9 mouse cellular contexts compared by ENCODE assay signal in the genomic region with DNA sequence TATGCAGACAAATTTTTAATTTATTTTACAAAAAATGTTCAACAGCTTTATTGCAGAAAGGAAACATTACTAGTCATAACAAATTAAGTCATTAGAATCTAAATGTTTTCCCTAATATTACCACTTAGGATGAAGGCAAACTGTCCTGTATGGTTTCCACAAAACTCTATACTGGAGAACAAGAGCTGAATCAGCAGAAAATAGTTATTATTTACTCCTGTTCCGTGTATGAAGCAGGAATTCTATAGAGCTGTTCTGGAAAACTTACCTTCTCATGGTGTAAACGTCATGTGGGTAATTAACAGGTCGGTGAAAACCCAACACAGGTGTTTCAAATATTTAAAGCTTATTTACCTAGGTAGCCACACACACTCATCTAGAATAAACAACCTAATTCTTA. TPM values are rescaled to one million over a fixed set of nuclear protein-coding genes. Genes with fewer than 3 reads are reported as not detected.
DNase-seq lines count a peak whose midpoint lies in the region; ATAC-seq and TF ChIP-seq lines count a peak whose summit lies in the region.
"Had no signal": no experiment of that assay in that cellular context is flagged by ENCODE, and none has a peak within 500 bp of the region (broad histone marks: within the 10 kb centered on the region; RNA-seq: fewer than 3 reads in every experiment).

No protein-coding gene starts in this region.

- no peak overlapping the region for H3K27ac ChIP-seq in heart, embryonic 11.5 days (ENCODE audit: low read depth, low read length)
- no peak overlapping the region for H3K27ac ChIP-seq in ES-E14 (ENCODE audit: insufficient read depth, low read depth, low read length, poor library complexity, severe bottlenecking)
- no peak overlapping the region for H3K27ac ChIP-seq in hindbrain, embryonic 13.5 days
- peak overlapping the region; percentile 66 for H3K27ac ChIP-seq in macrophage

- no peaks in the 10 kb centered on the region for H3K27me3 ChIP-seq in heart, embryonic 11.5 days (ENCODE audit: control insufficient read depth, insufficient read depth, low read length)
- no peaks in the 10 kb centered on the region for H3K27me3 ChIP-seq in hindbrain, embryonic 13.5 days

- in situ Hi-C loops in ES-E14 (cut with MboI; ENCODE audit: low sequenced_read_pairs in 2 of 2, unreplicated experiment in 2 of 2): no loop called here

- peaks cover 66% of the 10 kb centered on the region for H3K79me2 ChIP-seq in macrophage (ENCODE audit: inconsistent target)

- WGBS in heart, embryonic 11.5 days (ENCODE audit: insufficient replicate concordance): 16% methylated on average over 3 of the region's 3 CpGs
- 19% methylated on average over 3 of the region's 3 CpGs for WGBS in hindbrain, embryonic 13.5 days
- WGBS in macrophage (ENCODE audit: missing documents): 44% methylated on average over 3 of the region's 3 CpGs

- no peak for DNase-seq in heart, adult 9 months (ENCODE audit: low spot score in 2 of 2)
- no peak for DNase-seq in ES-E14 (ENCODE audit: low read depth, low spot score)
- DNase-seq in ovary, postnatal 36 days (ENCODE audit: low spot score): no peak
- DNase-seq: right cerebral cortex, postnatal 4 days had no signal

- peak overlapping the region; percentile 96; the same call in 1 of the 2 replicates for H3K9ac ChIP-seq in heart, embryonic 11.5 days (ENCODE audit: low read depth, low read length)
- peak overlapping the region; percentile 48; the same call in 1 of the 2 replicates for H3K9ac ChIP-seq in ES-E14 (ENCODE audit: insufficient read depth, low read depth, low read length, poor library complexity, severe bottlenecking)
- H3K9ac ChIP-seq in hindbrain, embryonic 13.5 days: no peak overlapping the region

- no peaks in the 10 kb centered on the region for H3K9me3 ChIP-seq in heart, embryonic 11.5 days (replicated peaks; ENCODE audit: control insufficient read depth, low read length)
- no peaks in the 10 kb centered on the region for H3K9me3 ChIP-seq in ES-E14 (ENCODE audit: control insufficient read depth, insufficient read depth, low read depth, low read length)
- H3K9me3 ChIP-seq in hindbrain, embryonic 13.5 days: no peaks in the 10 kb centered on the region

- peak overlapping the region; percentile 69 for H3K4me3 ChIP-seq in heart, embryonic 11.5 days (ENCODE audit: low read depth, low read length)
- H3K4me3 ChIP-seq in ES-E14 (ENCODE audit: insufficient read depth in 1 of 2, low read depth in 1 of 2, low read length in 2 of 2, poor library complexity in 1 of 2, severe bottlenecking in 1 of 2) (peak overlapping the region; percentile 97 to 100), macrophage (ENCODE audit: inconsistent target) (peak overlapping the region; percentile 57)
- peak overlapping the region; percentile 86 for H3K4me3 ChIP-seq in hindbrain, embryonic 13.5 days

- H3K4me1 ChIP-seq in heart, embryonic 11.5 days (ENCODE audit: control insufficient read depth, insufficient read depth, low read length): 0 out of 2 replicates have a peak, but pooled peaks cover 4% of the 10 kb centered on the region
- peaks cover 0 to 3% of the 10 kb centered on the region in 2 experiments; a peak in 1 of 4 replicates for H3K4me1 ChIP-seq in ES-E14 (ENCODE audit: control insufficient read depth in 2 of 2, insufficient read depth in 2 of 2, low read length in 2 of 2, poor library complexity in 1 of 2)
- H3K4me1 ChIP-seq in hindbrain, embryonic 13.5 days (replicated peaks): peaks cover 18% of the 10 kb centered on the region

- no peak for ATAC-seq in heart, embryonic 11.5 days (replicated peaks; ENCODE audit: insufficient number of reproducible peaks, low FRiP score, low TSS enrichment)
- no peak for ATAC-seq in hindbrain, embryonic 13.5 days (ENCODE audit: low FRiP score)
- ATAC-seq in granulocyte monocyte progenitor cell, adult 5-6 weeks (replicated peaks; ENCODE audit: poor library complexity, severe bottlenecking): no peak
- no peak for ATAC-seq in CD4-positive, CD25-positive, alpha-beta regulatory T cell, adult 4 months

- peak overlapping the region; percentile 77 for H3K4me2 ChIP-seq in heart, embryonic 11.5 days
- peak overlapping the region; percentile 83 for H3K4me2 ChIP-seq in hindbrain, embryonic 13.5 days

- H3K36me3 ChIP-seq in heart, embryonic 11.5 days (ENCODE audit: control insufficient read depth, insufficient read depth, low read length): no peaks in the 10 kb centered on the region
- peaks cover 16% of the 10 kb centered on the region for H3K36me3 ChIP-seq in ES-E14 (ENCODE audit: control insufficient read depth, insufficient read depth, low read length, poor library complexity, severe bottlenecking)
- peaks cover 9% of the 10 kb centered on the region for H3K36me3 ChIP-seq in hindbrain, embryonic 13.5 days
- no peaks in the 10 kb centered on the region for H3K36me3 ChIP-seq in macrophage (ENCODE audit: inconsistent target)

TF ChIP-seq in ES-E14, 5 proteins besides CTCF, POLR2A, EP300 and RAD21:
- TF ChIP-seq CHD2 (IDR thresholded peaks at IDR 0.05; ENCODE audit: low read depth, low read length) (no peak), MAFK (IDR thresholded peaks at IDR 0.05; ENCODE audit: insufficient read depth, low read depth, low read length) (peak; percentile 91)

RNA-seq across cellular contexts. Expression of a gene that starts 1.1 kb away (rescaled TPM):
- polyA plus RNA-seq in heart, embryonic 11.5 days (2014; fragmentation: Nextera tagmentation; extraction: Ambion mirVana): 42.5 and 44.4 TPM in 2 replicates
- total RNA-seq in ES-E14 (2012; rRNA removed): 109 and 114 TPM in 2 replicates
- polyA plus RNA-seq in hindbrain, embryonic 13.5 days (2015; fragmentation: Nextera tagmentation; extraction: Ambion mirVana): 14.8 and 16.5 TPM in 2 replicates
- 10 to 100 TPM; 17.9 to 84.3 (median 37.8) TPM for total RNA-seq in macrophage (2018; cell fraction: chromatin; rRNA removed)
- total RNA-seq in macrophage (2018; cell fraction: cytosol; rRNA removed): 10 to 100 TPM in 22 of 26 experiments, 1 to 10 TPM in 4; 7.2 to 19.7 (median 15.7) TPM
- 10 to 100 TPM; 15.3 to 53.9 (median 22.2) TPM for total RNA-seq in macrophage (2018; cell fraction: nucleus; rRNA removed)
- 16.1 to 21.0 TPM (median 17.5 TPM) in 3 replicates for polyA plus RNA-seq in macrophage (2018)
- total RNA-seq in granulocyte monocyte progenitor cell, adult 5-6 weeks (2014; fragmentation: Nextera tagmentation): 36.1 and 51.2 TPM in 2 replicates
- 78.3 and 91.5 TPM in 2 replicates for total RNA-seq in granulocyte monocyte progenitor cell, adult 5-6 weeks (2017)
- 1 to 10 TPM; 8.7 to 9.2 TPM for polyA plus RNA-seq in CD4-positive, CD25-positive, alpha-beta regulatory T cell, adult 4 months (2017; shearing (Covaris generic))

RNA-seq across cellular contexts. Expression of a gene that starts 1.2 kb away (rescaled TPM):
- polyA plus RNA-seq in heart, embryonic 11.5 days (2014; fragmentation: Nextera tagmentation; extraction: Ambion mirVana): 15.1 and 15.2 TPM in 2 replicates
- 24.7 and 27.2 TPM in 2 replicates for total RNA-seq in ES-E14 (2012; rRNA removed)
- polyA plus RNA-seq in hindbrain, embryonic 13.5 days (2015; fragmentation: Nextera tagmentation; extraction: Ambion mirVana): 6.8 and 7.4 TPM in 2 replicates
- 100 to 1,000 TPM in 1 of 26 experiments, 10 to 100 TPM in 22, 1 to 10 TPM in 3; 7.5 to 101 (median 43.3) TPM for total RNA-seq in macrophage (2018; cell fraction: chromatin; rRNA removed)
- total RNA-seq in macrophage (2018; cell fraction: cytosol; rRNA removed): 10 to 100 TPM in 17 of 26 experiments, 1 to 10 TPM in 9; 5.4 to 15.3 (median 11.1) TPM
- total RNA-seq in macrophage (2018; cell fraction: nucleus; rRNA removed): 10 to 100 TPM in 21 of 26 experiments, 1 to 10 TPM in 5; 7.3 to 83.6 (median 25.2) TPM
- 9.5 to 13.2 TPM (median 10.7 TPM) in 3 replicates for polyA plus RNA-seq in macrophage (2018)
- 16.3 and 31.2 TPM in 2 replicates for total RNA-seq in granulocyte monocyte progenitor cell, adult 5-6 weeks (2014; fragmentation: Nextera tagmentation)
- total RNA-seq in granulocyte monocyte progenitor cell, adult 5-6 weeks (2017): 5.1 and 7.3 TPM in 2 replicates
- polyA plus RNA-seq in CD4-positive, CD25-positive, alpha-beta regulatory T cell, adult 4 months (2017; shearing (Covaris generic)): 10 to 100 TPM; 23.5 to 24.2 TPM

RNA-seq across cellular contexts. Expression of a gene that starts 53.5 kb away (rescaled TPM):
- 6.1 and 7.8 TPM in 2 replicates for polyA plus RNA-seq in heart, embryonic 11.5 days (2014; fragmentation: Nextera tagmentation; extraction: Ambion mirVana)
- total RNA-seq in ES-E14 (2012; rRNA removed): 11.5 and 14.9 TPM in 2 replicates
- polyA plus RNA-seq in hindbrain, embryonic 13.5 days (2015; fragmentation: Nextera tagmentation; extraction: Ambion mirVana): 34.7 and 35.2 TPM in 2 replicates
- total RNA-seq in macrophage (2018; cell fraction: chromatin; rRNA removed): 10 to 100 TPM in 23 of 26 experiments, 1 to 10 TPM in 3; 5.8 to 44.9 (median 20.2) TPM
- total RNA-seq in macrophage (2018; cell fraction: cytosol; rRNA removed): 1 to 10 TPM in 22 of 26 experiments, under 1 TPM in 4; 0.85 to 8.7 (median 3.7) TPM
- 10 to 100 TPM in 13 of 26 experiments, 1 to 10 TPM in 13; 2.0 to 34.7 (median 10.3) TPM for total RNA-seq in macrophage (2018; cell fraction: nucleus; rRNA removed)
- 1.5 to 5.6 TPM (median 2.9 TPM) in 3 replicates for polyA plus RNA-seq in macrophage (2018)
- total RNA-seq in granulocyte monocyte progenitor cell, adult 5-6 weeks (2014; fragmentation: Nextera tagmentation): 0.49 and 2.3 TPM in 2 replicates
- total RNA-seq in granulocyte monocyte progenitor cell, adult 5-6 weeks (2017): 1.2 and 1.5 TPM in 2 replicates
- 1 to 10 TPM in 1 of 2 experiments, under 1 TPM in 1; 0.85 to 1.0 TPM for polyA plus RNA-seq in CD4-positive, CD25-positive, alpha-beta regulatory T cell, adult 4 months (2017; shearing (Covaris generic))
